Mouse (Mus musculus) midbrain, postnatal 0 days (tissue): Measurements from ENCODE around the gene Tgfbrap1. TPM values are rescaled to one million over a fixed set of nuclear protein-coding genes. Genes with fewer than 3 reads are reported as not detected.
A peak's percentile ranks its signal among the peaks of the same experiment; 100 is the strongest.

ENCODE experiments used
- ATAC-seq: fragments of 200-750 bp; cut with Nextera tagmentation; 2 replicates; pipeline ENCODE4 v1.8.0; 2017; ENCODE audit warnings: moderate number of reproducible peaks, mild to moderate bottlenecking, moderate TSS enrichment, moderate library complexity; ENCODE audit not compliant: low FRiP score
- DNase-seq: peaks from one replicate; pipeline ENCODE4 v3.0.0-alpha.2; 2015; ENCODE audit warnings: low spot score
- H3K27ac ChIP-seq: fragments of 300-500 bp; sonication (generic); 2 replicates; pipeline ENCODE4 v1.5.1; 2014; ENCODE audit warnings: low read depth, mild to moderate bottlenecking, low read length, mixed read lengths
- H3K27me3 ChIP-seq: fragments of 300-500 bp; sonication (generic); 2 replicates; pipeline ENCODE4 v1.6.1; 2014; ENCODE audit warnings: low read length, control low read depth, mixed read lengths; ENCODE audit not compliant: insufficient read depth
- H3K36me3 ChIP-seq: fragments of 300-500 bp; sonication (generic); 2 replicates; pipeline ENCODE4 v1.6.1; 2014; ENCODE audit warnings: low read length, control low read depth, mixed read lengths; ENCODE audit not compliant: insufficient read depth
- H3K4me1 ChIP-seq: fragments of 300-500 bp; sonication (generic); 2 replicates; pipeline ENCODE4 v1.6.1; 2014; ENCODE audit warnings: mild to moderate bottlenecking, control low read depth, antibody characterized with exemption, low read length, mixed read lengths; ENCODE audit not compliant: insufficient read depth
- H3K4me2 ChIP-seq: fragments of 300-500 bp; sonication (generic); 2 replicates; pipeline ENCODE4 v1.6.1; 2014; ENCODE audit warnings: low read depth, mild to moderate bottlenecking, low read length, mixed read lengths; ENCODE audit not compliant: poor library complexity, severe bottlenecking
- H3K4me3 ChIP-seq: fragments of 300-500 bp; sonication (generic); 2 replicates; pipeline ENCODE4 v1.5.1; 2014; ENCODE audit warnings: low read depth, mild to moderate bottlenecking, low read length, moderate library complexity
- H3K9ac ChIP-seq: fragments of 300-500 bp; sonication (generic); replicated peaks from 2 replicates; pipeline ENCODE4 v1.6.1; 2014; ENCODE audit warnings: mild to moderate bottlenecking, low read length, moderate library complexity, mixed read lengths; ENCODE audit not compliant: poor library complexity, severe bottlenecking
- H3K9me3 ChIP-seq: fragments of 300-500 bp; sonication (generic); 2 replicates; pipeline ENCODE4 v1.6.1; 2016; ENCODE audit warnings: low read length, control low read depth
- CTCF ChIP-seq: IDR thresholded peaks from 2 replicates; pipeline ENCODE4 v1.5.1; 2016; ENCODE audit warnings: antibody characterized with exemption, mild to moderate bottlenecking
- WGBS: fragments of 180-500 bp; shearing (Covaris S2); extraction: QIAGEN DNeasy Blood & Tissue Kit; methylation state at CpG from one replicate; pipeline ENCODE4 v1.1.7; 2014; 5-methylcytosine and 5-hydroxymethylcytosine counted together
- polyA plus RNA-seq: library from polyadenylated mRNA; unstranded; fragments of >200 nt; fragmentation: Nextera tagmentation; extraction: Ambion mirVana; gene quantifications from 2 replicates; pipeline ENCODE4 v1.2.1, GENCODE M21; 2015
- total RNA-seq: library from RNA; depleted of rRNA; stranded (reverse); fragments of >200 nt; gene quantifications from 2 replicates; pipeline ENCODE4 v1.2.3, GENCODE M21; 2014

Gene Tgfbrap1
- total and polyA plus RNA-seq, 2 experiments from 2014 or later = 16.9 to 47.2 TPM

GRCm38 (mm10) chr1:43092056-43093015 is 6.1 kb downstream of the Tgfbrap1 start:
- Histone ChIP-seq H3K9me3 (no peaks in the 10 kb centered on the region), H3K36me3 (no peaks in the 10 kb centered on the region), H3K9ac (peak overlapping the region; percentile 83), H3K27me3 (no peaks in the 10 kb centered on the region), H3K4me1 (peaks cover 6% of the 10 kb centered on the region; the same call in 1 of the 2 replicates), H3K27ac (peak overlapping the region; percentile 85), H3K4me2 (peak overlapping the region; percentile 91), H3K4me3 (peak overlapping the region; percentile 76)
- DNase-seq (peak; percentile 62), ATAC-seq (peak; percentile 83)
- 0 out of 2 replicates have a peak, but pooled peaks have one; percentile 5 for TF ChIP-seq CTCF
- WGBS = under 1% methylated on average over 91 of the region's 102 CpGs

GRCm38 (mm10) chr1:43091306-43092055 is 7.0 kb downstream of the Tgfbrap1 start:
- Histone ChIP-seq H3K36me3 (no peaks in the 10 kb centered on the region), H3K27ac (peak overlapping the region; percentile 85)
- WGBS = 42% methylated on average over 13 of the region's 13 CpGs

GRCm38 (mm10) chr1:43090418-43090817 is 8.0 kb downstream of the Tgfbrap1 start:
- no peaks in the 10 kb centered on the region for H3K36me3 ChIP-seq
- no peak overlapping the region for H3K27ac ChIP-seq
- WGBS = 68% methylated on average over 1 of the region's 1 CpGs
- 0 out of 2 replicates have a peak, but pooled peaks cover 4% of the 10 kb centered on the region for H3K4me1 ChIP-seq
- no peaks in the 10 kb centered on the region for H3K9me3 ChIP-seq
- H3K9ac ChIP-seq = no peak overlapping the region
- H3K27me3 ChIP-seq = no peaks in the 10 kb centered on the region
- H3K4me2 ChIP-seq = no peak overlapping the region
- DNase-seq (no peak), ATAC-seq (no peak)
- H3K4me3 ChIP-seq = no peak overlapping the region
- TF ChIP-seq CTCF = no peak

More at GRCm38 (mm10) chr1:43091306-43092055, 7.0 kb downstream of the Tgfbrap1 start:
- Histone ChIP-seq H3K4me1 (0 out of 2 replicates have a peak, but pooled peaks cover 4% of the 10 kb centered on the region), H3K27me3 (no peaks in the 10 kb centered on the region), H3K9ac (peak overlapping the region; percentile 83), H3K4me2 (peak overlapping the region; percentile 91), H3K4me3 (peak overlapping the region; percentile 76), H3K9me3 (no peaks in the 10 kb centered on the region)
- TF ChIP-seq CTCF = no peak
- peak; percentile 4; the same call in 1 of the 2 replicates for ATAC-seq
- DNase-seq = no peak

GRCm38 (mm10) chr1:43082946-43083345 is 15.5 kb downstream of the Tgfbrap1 start:
- H3K4me3 ChIP-seq = no peak overlapping the region
- H3K27me3 ChIP-seq = no peaks in the 10 kb centered on the region
- no peak overlapping the region for H3K9ac ChIP-seq
- H3K36me3 ChIP-seq = no peaks in the 10 kb centered on the region
- H3K4me2 ChIP-seq = no peak overlapping the region
- DNase-seq (no peak), ATAC-seq (no peak)
- H3K27ac ChIP-seq = no peak overlapping the region
- no peaks in the 10 kb centered on the region for H3K4me1 ChIP-seq
- H3K9me3 ChIP-seq = no peaks in the 10 kb centered on the region
- no peak for TF ChIP-seq CTCF
- 90% methylated on average over 5 of the region's 5 CpGs for WGBS

GRCm38 (mm10) chr1:43078124-43078523 is 20.3 kb downstream of the Tgfbrap1 start:
- DNase-seq (no peak), ATAC-seq (no peak)
- Histone ChIP-seq H3K4me3 (no peak overlapping the region), H3K4me2 (no peak overlapping the region), H3K36me3 (peaks cover 9% of the 10 kb centered on the region), H3K9me3 (no peaks in the 10 kb centered on the region), H3K27ac (no peak overlapping the region), H3K4me1 (no peaks in the 10 kb centered on the region), H3K27me3 (no peaks in the 10 kb centered on the region), H3K9ac (no peak overlapping the region)
- no peak for TF ChIP-seq CTCF
- 87% methylated on average over 2 of the region's 2 CpGs for WGBS
